Mouse (Mus musculus) midbrain, embryonic 10.5 days (tissue): ENCODE results near the gene Rpl23. TPM values are rescaled to one million over a fixed set of nuclear protein-coding genes. Genes with fewer than 3 reads are reported as not detected.
"Not testable (repeated sequence)": the region's sequence is repeated elsewhere in the genome, so short reads cannot be mapped to it uniquely, and the experiment has no call there.

Experiments
- DNase-seq: peaks from one replicate; pipeline ENCODE4 v3.0.0-alpha.2; 2017; ENCODE audit warnings: low spot score
- H3K27ac ChIP-seq: fragments of 300-500 bp; sonication (generic); replicated peaks from 2 replicates; pipeline ENCODE4 v1.5.1; 2016; ENCODE audit warnings: mild to moderate bottlenecking
- H3K27me3 ChIP-seq: fragments of 300-500 bp; sonication (generic); 2 replicates; pipeline ENCODE4 v1.6.1; 2016; ENCODE audit warnings: low read depth, mild to moderate bottlenecking; ENCODE audit not compliant: poor library complexity, severe bottlenecking
- H3K36me3 ChIP-seq: fragments of 300-500 bp; sonication (generic); 2 replicates; pipeline ENCODE4 v1.6.1; 2016; ENCODE audit warnings: mild to moderate bottlenecking, moderate library complexity
- H3K4me1 ChIP-seq: fragments of 300-500 bp; sonication (generic); 2 replicates; pipeline ENCODE4 v1.6.1; 2016
- H3K4me3 ChIP-seq: fragments of 300-500 bp; sonication (generic); 2 replicates; pipeline ENCODE4 v1.5.1; 2016; ENCODE audit warnings: mild to moderate bottlenecking, moderate library complexity
- H3K9me3 ChIP-seq: fragments of 300-500 bp; sonication (generic); replicated peaks from 2 replicates; pipeline ENCODE4 v1.6.1; 2016; ENCODE audit warnings: mild to moderate bottlenecking
- WGBS: fragments of 180-500 bp; shearing (Covaris S2); methylation state at CpG from one replicate; pipeline ENCODE4 v1.1.7; 2016; 5-methylcytosine and 5-hydroxymethylcytosine counted together
- polyA plus RNA-seq: library from polyadenylated mRNA; unstranded; fragments of >200 nt; fragmentation: Nextera tagmentation; extraction: Ambion mirVana; gene quantifications from 2 replicates; pipeline ENCODE4 v1.2.1, GENCODE M21; 2016

Rpl23 gene
- polyA plus RNA-seq, 1 experiment from 2014 or later, result 451 TPM

DNA sequence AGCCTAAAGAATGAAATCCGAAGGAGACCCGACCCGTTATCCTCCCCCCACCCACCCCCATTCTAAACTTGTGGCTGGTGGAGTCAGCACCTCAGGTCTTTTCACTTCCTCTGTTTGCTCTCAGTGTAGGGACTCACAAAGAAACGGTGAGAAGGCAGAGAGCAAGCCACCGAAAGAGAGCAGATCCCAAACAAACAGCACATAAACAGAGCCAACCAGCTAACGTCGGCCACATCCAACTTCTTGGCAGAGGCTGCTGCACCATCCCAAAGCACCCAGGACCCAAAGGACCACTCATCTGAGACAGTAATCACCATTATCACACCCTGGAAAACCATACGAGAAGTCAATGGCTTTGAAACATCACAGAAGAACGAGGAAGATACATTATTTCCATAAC lies 38.8 kb downstream of the Rpl23 start:
- Histone ChIP-seq H3K27ac (peak overlapping the region; percentile 98; the same call in 1 of the 2 replicates), H3K4me1 (peaks cover 28% of the 10 kb centered on the region), H3K4me3 (peak overlapping the region; percentile 90), H3K36me3 (peaks cover 27% of the 10 kb centered on the region), H3K27me3 (no peaks in the 10 kb centered on the region), H3K9me3 (no peaks in the 10 kb centered on the region)
- 55% methylated on average over 9 of the region's 9 CpGs for WGBS
- no peak for DNase-seq

- H3K4me1 ChIP-seq, result peaks cover 28% of the 10 kb centered on the region
- H3K36me3 ChIP-seq, result peaks cover 19% of the 10 kb centered on the region
- 0 out of 2 replicates have a peak overlapping the region, but pooled peaks have one; percentile 13 for H3K27ac ChIP-seq
- H3K4me3 ChIP-seq, result peak overlapping the region; percentile 90
- no peak for DNase-seq
- 85% methylated on average over 9 of the region's 9 CpGs for WGBS
- no peaks in the 10 kb centered on the region for H3K27me3 ChIP-seq
- H3K9me3 ChIP-seq, result no peaks in the 10 kb centered on the region
Measured at GRCm38 (mm10) chr11:97742591-97742990, 39.6 kb downstream of the Rpl23 start.

DNA sequence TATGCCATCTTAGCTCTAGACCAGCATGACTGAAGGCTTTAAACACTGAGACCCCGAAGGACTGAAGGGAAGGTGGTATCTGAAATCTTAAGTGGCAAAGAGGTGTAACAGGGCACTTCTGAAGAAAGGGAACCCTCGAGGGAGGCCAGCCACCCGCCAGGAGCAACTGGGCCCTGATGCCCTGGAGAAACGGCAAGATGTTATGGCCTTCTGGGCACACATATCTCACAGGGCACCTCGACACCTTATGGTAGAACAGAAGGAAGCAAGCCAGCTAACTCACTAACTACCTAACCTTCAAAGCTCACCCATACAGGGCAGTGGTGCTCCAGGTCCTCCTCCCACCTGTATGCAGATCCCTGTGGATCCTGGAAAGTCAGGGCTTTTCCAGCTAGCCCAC lies 40.1 kb downstream of the Rpl23 start:
- 91% methylated on average over 5 of the region's 5 CpGs for WGBS
- Histone ChIP-seq H3K9me3 (no peaks in the 10 kb centered on the region), H3K27me3 (no peaks in the 10 kb centered on the region), H3K4me1 (peaks cover 28% of the 10 kb centered on the region), H3K4me3 (peak overlapping the region; percentile 90), H3K36me3 (peaks cover 14% of the 10 kb centered on the region), H3K27ac (no peak overlapping the region)
- DNase-seq, result no peak

GRCm38 (mm10) chr11:97740190-97740589 lies 42.0 kb downstream of the Rpl23 start:
- Histone ChIP-seq H3K4me1 (peaks cover 28% of the 10 kb centered on the region), H3K9me3 (no peaks in the 10 kb centered on the region), H3K4me3 (no peak overlapping the region), H3K27ac (no peak overlapping the region), H3K27me3 (no peaks in the 10 kb centered on the region), H3K36me3 (no peaks in the 10 kb centered on the region)
- DNase-seq, result no peak
- WGBS, result 52% methylated on average over 7 of the region's 7 CpGs

GRCm38 (mm10) chr11:97739155-97739554 lies 43.1 kb downstream of the Rpl23 start:
- WGBS, result 91% methylated on average over 3 of the region's 3 CpGs
- H3K4me1 ChIP-seq, result peaks cover 30% of the 10 kb centered on the region
- no peak for DNase-seq
- no peak overlapping the region for H3K27ac ChIP-seq
- H3K36me3 ChIP-seq, result no peaks in the 10 kb centered on the region
- no peaks in the 10 kb centered on the region for H3K27me3 ChIP-seq
- no peaks in the 10 kb centered on the region for H3K9me3 ChIP-seq
- H3K4me3 ChIP-seq, result no peak overlapping the region

GRCm38 (mm10) chr11:97738703-97739102 lies 43.5 kb downstream of the Rpl23 start:
- Histone ChIP-seq H3K4me1 (peaks cover 30% of the 10 kb centered on the region), H3K9me3 (no peaks in the 10 kb centered on the region), H3K36me3 (no peaks in the 10 kb centered on the region), H3K4me3 (no peak overlapping the region), H3K27ac (no peak overlapping the region), H3K27me3 (no peaks in the 10 kb centered on the region)
- DNase-seq, result no peak
- WGBS, result 71% methylated on average over 6 of the region's 6 CpGs

DNA sequence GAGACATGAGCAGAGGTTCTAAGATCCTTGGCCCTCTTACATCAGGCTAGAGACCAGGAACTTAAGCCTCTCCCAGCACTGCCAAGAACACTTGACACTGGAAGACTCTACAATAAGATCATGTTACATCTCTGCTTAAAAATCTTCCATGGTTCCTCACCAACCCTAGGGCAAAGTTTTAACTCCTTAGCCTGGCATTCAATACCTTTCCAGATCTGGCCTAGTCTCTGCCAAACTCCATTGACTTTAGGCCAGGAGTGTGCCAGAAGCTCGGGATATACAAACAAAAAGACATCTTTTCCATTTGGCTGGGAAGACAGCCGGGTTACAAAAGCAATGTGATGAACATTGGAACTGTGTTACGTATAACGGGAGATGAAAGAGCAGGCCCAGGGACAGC lies 44.6 kb downstream of the Rpl23 start:
- 88% methylated on average over 4 of the region's 4 CpGs for WGBS
- H3K36me3 ChIP-seq, result peaks cover under 1% of the 10 kb centered on the region; the same call in 1 of the 2 replicates
- peaks cover 21% of the 10 kb centered on the region for H3K4me1 ChIP-seq
- H3K4me3 ChIP-seq, result no peak overlapping the region
- no peaks in the 10 kb centered on the region for H3K9me3 ChIP-seq
- no peak overlapping the region for H3K27ac ChIP-seq
- no peaks in the 10 kb centered on the region for H3K27me3 ChIP-seq
- no peak for DNase-seq

GRCm38 (mm10) chr11:97736645-97737044 lies 45.6 kb downstream of the Rpl23 start:
- Histone ChIP-seq H3K27me3 (no peaks in the 10 kb centered on the region), H3K36me3 (peaks cover 10% of the 10 kb centered on the region), H3K4me1 (peaks cover 15% of the 10 kb centered on the region), H3K4me3 (no peak overlapping the region), H3K27ac (no peak overlapping the region), H3K9me3 (no peaks in the 10 kb centered on the region)
- no peak for DNase-seq
- WGBS, result 90% methylated on average over 5 of the region's 5 CpGs

DNA sequence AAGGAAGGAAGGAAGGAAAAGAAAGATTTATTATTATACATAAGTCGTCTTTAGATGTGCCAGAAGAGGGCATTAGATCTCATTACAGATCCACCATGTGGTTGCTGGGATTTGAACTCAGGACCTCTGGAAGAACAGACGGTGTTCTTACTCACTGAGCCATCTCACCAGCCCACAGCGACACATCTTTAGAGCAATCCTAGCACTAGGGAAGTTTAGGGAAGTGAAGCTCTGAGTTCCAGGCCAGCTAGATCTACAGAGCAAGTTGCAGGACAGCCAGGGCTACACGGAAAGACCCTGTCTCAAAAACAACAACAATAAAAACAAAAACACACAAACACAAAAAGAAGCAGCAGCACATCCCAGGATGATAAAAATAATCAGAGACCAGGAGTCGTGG lies 47.4 kb downstream of the Rpl23 start:
- not testable (repeated sequence) for H3K27ac ChIP-seq, H3K4me3 ChIP-seq, H3K4me1 ChIP-seq, H3K27me3 ChIP-seq, DNase-seq, H3K9me3 ChIP-seq
- H3K36me3 ChIP-seq, result peaks cover 28% of the 10 kb centered on the region
- WGBS, result 87% methylated on average over 5 of the region's 5 CpGs

DNA sequence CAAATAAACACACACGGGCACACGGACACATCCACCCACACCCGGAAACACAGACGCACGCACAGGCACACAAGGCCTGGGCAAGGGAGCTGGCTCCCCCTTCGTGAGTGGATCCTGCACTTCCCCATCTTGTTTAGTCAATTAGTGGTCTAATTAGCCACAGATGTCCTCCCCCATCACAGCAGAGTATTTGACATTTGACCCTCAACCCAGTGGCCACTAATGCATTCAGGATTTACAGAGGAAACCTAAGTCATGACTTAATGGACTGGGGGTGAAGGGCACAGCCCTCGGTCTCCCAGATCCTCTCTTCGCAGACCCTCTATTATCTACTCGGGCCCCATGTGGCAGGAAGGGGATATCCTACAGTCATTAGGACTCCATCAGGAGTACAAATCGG lies 48.5 kb downstream of the Rpl23 start:
- no peak for DNase-seq
- WGBS, result 56% methylated on average over 10 of the region's 10 CpGs
- Histone ChIP-seq H3K4me3 (no peak overlapping the region), H3K36me3 (peaks cover 39% of the 10 kb centered on the region), H3K9me3 (no peaks in the 10 kb centered on the region), H3K27ac (0 out of 2 replicates have a peak overlapping the region, but pooled peaks have one; percentile 19), H3K27me3 (no peaks in the 10 kb centered on the region), H3K4me1 (peaks cover 15% of the 10 kb centered on the region)

- 93% methylated on average over 7 of the region's 7 CpGs for WGBS
- DNase-seq, result no peak
- no peaks in the 10 kb centered on the region for H3K27me3 ChIP-seq
- H3K9me3 ChIP-seq, result no peaks in the 10 kb centered on the region
- H3K27ac ChIP-seq, result no peak overlapping the region
- H3K36me3 ChIP-seq, result peaks cover 88% of the 10 kb centered on the region
- H3K4me1 ChIP-seq, result peaks cover 9% of the 10 kb centered on the region
- no peak overlapping the region for H3K4me3 ChIP-seq
Measured at GRCm38 (mm10) chr11:97728730-97729129, 53.5 kb downstream of the Rpl23 start.

DNA sequence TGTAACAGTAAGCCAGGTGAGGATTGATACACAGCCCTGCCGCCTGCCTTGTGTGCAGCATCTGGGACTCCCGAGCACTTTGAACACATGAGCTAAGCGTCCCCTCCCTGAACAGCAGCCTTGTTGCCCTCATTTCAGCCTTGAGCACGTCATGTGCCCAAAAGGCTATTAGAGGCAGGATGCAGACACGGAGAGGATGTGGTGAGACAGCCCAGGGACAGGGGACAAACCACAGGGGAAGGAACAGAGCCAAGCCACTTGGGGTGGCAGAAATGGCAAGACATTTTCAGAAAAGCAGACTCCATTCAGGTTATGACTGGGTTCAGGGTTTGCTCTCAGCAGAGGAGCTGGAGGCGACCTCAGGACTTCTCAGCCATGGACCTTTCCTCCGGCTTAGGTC lies 53.9 kb downstream of the Rpl23 start:
- no peak for DNase-seq
- H3K36me3 ChIP-seq, result peaks cover 92% of the 10 kb centered on the region
- H3K9me3 ChIP-seq, result no peaks in the 10 kb centered on the region
- H3K27ac ChIP-seq, result no peak overlapping the region
- H3K4me3 ChIP-seq, result no peak overlapping the region
- no peaks in the 10 kb centered on the region for H3K27me3 ChIP-seq
- WGBS, result 83% methylated on average over 7 of the region's 7 CpGs
- H3K4me1 ChIP-seq, result 0 out of 2 replicates have a peak, but pooled peaks cover 7% of the 10 kb centered on the region
